Mouse (Mus musculus) heart, embryonic 11.5 days (tissue): ENCODE measurements around the gene Khdc1a. TPM values are rescaled to one million over a fixed set of nuclear protein-coding genes. Genes with fewer than 3 reads are reported as not detected.

Source experiments
- ATAC-seq: fragments of 200-750 bp; cut with Nextera tagmentation; replicated peaks from 2 replicates; pipeline ENCODE4 v1.8.0; 2017; ENCODE audit warnings: moderate library complexity; ENCODE audit not compliant: insufficient number of reproducible peaks, low FRiP score, low TSS enrichment
- H3K27ac ChIP-seq: fragments of 300-500 bp; sonication (generic); 2 replicates; pipeline ENCODE4 v1.5.1; 2014; ENCODE audit warnings: mild to moderate bottlenecking, low read depth, low read length
- H3K27me3 ChIP-seq: fragments of 300-500 bp; sonication (generic); 2 replicates; pipeline ENCODE4 v1.6.1; 2014; ENCODE audit warnings: mild to moderate bottlenecking, low read length, mixed read lengths; ENCODE audit not compliant: control insufficient read depth, insufficient read depth
- H3K36me3 ChIP-seq: fragments of 300-500 bp; sonication (generic); 2 replicates; pipeline ENCODE4 v1.6.1; 2014; ENCODE audit warnings: mild to moderate bottlenecking, low read length, moderate library complexity, mixed read lengths; ENCODE audit not compliant: control insufficient read depth, insufficient read depth
- H3K4me1 ChIP-seq: fragments of 300-500 bp; sonication (generic); 2 replicates; pipeline ENCODE4 v1.6.1; 2014; ENCODE audit warnings: low read length; ENCODE audit not compliant: control insufficient read depth, insufficient read depth
- H3K4me2 ChIP-seq: fragments of 300-500 bp; sonication (generic); 2 replicates; pipeline ENCODE4 v1.6.1; 2014; ENCODE audit warnings: mild to moderate bottlenecking, moderate library complexity
- H3K4me3 ChIP-seq: fragments of 300-500 bp; sonication (generic); 2 replicates; pipeline ENCODE4 v1.5.1; 2014; ENCODE audit warnings: low read depth, low read length
- H3K9ac ChIP-seq: fragments of 300-500 bp; sonication (generic); 2 replicates; pipeline ENCODE4 v1.6.1; 2014; ENCODE audit warnings: mild to moderate bottlenecking, low read depth, low read length, moderate library complexity
- H3K9me3 ChIP-seq: fragments of 300-500 bp; sonication (generic); replicated peaks from 2 replicates; pipeline ENCODE4 v1.6.1; 2016; ENCODE audit warnings: low read length; ENCODE audit not compliant: control insufficient read depth
- WGBS: fragments of 180-500 bp; shearing (Covaris S2); extraction: QIAGEN DNeasy Blood & Tissue Kit; methylation state at CpG from one replicate; pipeline ENCODE4 v1.1.7; 2014; ENCODE audit not compliant: insufficient replicate concordance; 5-methylcytosine and 5-hydroxymethylcytosine counted together
- polyA plus RNA-seq: library from polyadenylated mRNA; unstranded; fragments of >200 nt; fragmentation: Nextera tagmentation; extraction: Ambion mirVana; gene quantifications from 2 replicates; pipeline ENCODE4 v1.2.1, GENCODE M21; 2014

The Khdc1a gene
- not detected in 2 replicates for polyA plus RNA-seq

- Histone ChIP-seq H3K27ac (no peak within 1 kb of the TSS), H3K4me2 (no peak within 1 kb of the TSS), H3K36me3 (no peaks in the 10 kb centered on the region), H3K9ac (no peak within 1 kb of the TSS), H3K9me3 (no peaks in the 10 kb centered on the region), H3K27me3 (no peaks in the 10 kb centered on the region), H3K4me1 (no peaks in the 10 kb centered on the region), H3K4me3 (no peak within 1 kb of the TSS)
- no peak for ATAC-seq
- 66% methylated on average over 2 of the region's 2 CpGs for WGBS
Observed at GRCm38 (mm10) chr1:21349341-21349740, at the start of gene Khdc1a. TSS of gene Khdc1a (plus strand) at chr1:21349641.

GRCm38 (mm10) chr1:21299826-21300225 lies 49.6 kb upstream of the Khdc1a start:
- Histone ChIP-seq H3K4me2 (no peak overlapping the region), H3K9me3 (no peaks in the 10 kb centered on the region), H3K4me3 (no peak overlapping the region), H3K9ac (no peak overlapping the region), H3K4me1 (no peaks in the 10 kb centered on the region), H3K36me3 (no peaks in the 10 kb centered on the region), H3K27me3 (no peaks in the 10 kb centered on the region), H3K27ac (no peak overlapping the region)
- ATAC-seq = no peak
- WGBS = 54% methylated on average over 3 of the region's 3 CpGs

GRCm38 (mm10) chr1:21301686-21302085 lies 47.8 kb upstream of the Khdc1a start:
- Histone ChIP-seq H3K9me3 (no peaks in the 10 kb centered on the region), H3K4me2 (no peak overlapping the region), H3K27me3 (no peaks in the 10 kb centered on the region), H3K27ac (no peak overlapping the region), H3K9ac (no peak overlapping the region), H3K36me3 (no peaks in the 10 kb centered on the region), H3K4me1 (no peaks in the 10 kb centered on the region), H3K4me3 (no peak overlapping the region)
- 65% methylated on average over 3 of the region's 3 CpGs for WGBS
- ATAC-seq = no peak

- H3K4me1 ChIP-seq = no peaks in the 10 kb centered on the region
- H3K27me3 ChIP-seq = no peaks in the 10 kb centered on the region
- H3K9ac ChIP-seq = no peak overlapping the region
- WGBS = 69% methylated on average over 3 of the region's 3 CpGs
- no peaks in the 10 kb centered on the region for H3K9me3 ChIP-seq
- no peak overlapping the region for H3K27ac ChIP-seq
- H3K4me3 ChIP-seq = no peak overlapping the region
- no peaks in the 10 kb centered on the region for H3K36me3 ChIP-seq
- no peak for ATAC-seq
- no peak overlapping the region for H3K4me2 ChIP-seq
Observed at GRCm38 (mm10) chr1:21304174-21304573, 45.3 kb upstream of the Khdc1a start.

GRCm38 (mm10) chr1:21304646-21305045 lies 44.8 kb upstream of the Khdc1a start:
- 84% methylated on average over 4 of the region's 4 CpGs for WGBS
- no peak overlapping the region for H3K9ac ChIP-seq
- H3K4me1 ChIP-seq = no peaks in the 10 kb centered on the region
- H3K27me3 ChIP-seq = no peaks in the 10 kb centered on the region
- H3K9me3 ChIP-seq = no peaks in the 10 kb centered on the region
- ATAC-seq = no peak
- H3K27ac ChIP-seq = no peak overlapping the region
- H3K36me3 ChIP-seq = no peaks in the 10 kb centered on the region
- H3K4me2 ChIP-seq = no peak overlapping the region
- no peak overlapping the region for H3K4me3 ChIP-seq

GRCm38 (mm10) chr1:21305443-21305842 lies 44.0 kb upstream of the Khdc1a start:
- 91% methylated on average over 3 of the region's 3 CpGs for WGBS
- no peak overlapping the region for H3K4me3 ChIP-seq
- H3K4me1 ChIP-seq = no peaks in the 10 kb centered on the region
- H3K27ac ChIP-seq = no peak overlapping the region
- no peaks in the 10 kb centered on the region for H3K36me3 ChIP-seq
- H3K4me2 ChIP-seq = no peak overlapping the region
- no peaks in the 10 kb centered on the region for H3K9me3 ChIP-seq
- no peaks in the 10 kb centered on the region for H3K27me3 ChIP-seq
- ATAC-seq = no peak
- no peak overlapping the region for H3K9ac ChIP-seq

- Histone ChIP-seq H3K36me3 (no peaks in the 10 kb centered on the region), H3K4me3 (no peak overlapping the region), H3K9ac (no peak overlapping the region), H3K27me3 (no peaks in the 10 kb centered on the region), H3K9me3 (no peaks in the 10 kb centered on the region), H3K4me2 (no peak overlapping the region), H3K27ac (no peak overlapping the region), H3K4me1 (no peaks in the 10 kb centered on the region)
- 77% methylated on average over 2 of the region's 2 CpGs for WGBS
- ATAC-seq = no peak
Observed at GRCm38 (mm10) chr1:21314336-21314735, 35.1 kb upstream of the Khdc1a start.

- H3K9me3 ChIP-seq = no peaks in the 10 kb centered on the region
- no peak overlapping the region for H3K9ac ChIP-seq
- H3K27ac ChIP-seq = no peak overlapping the region
- no peak overlapping the region for H3K4me3 ChIP-seq
- 87% methylated on average over 2 of the region's 2 CpGs for WGBS
- no peak for ATAC-seq
- H3K4me2 ChIP-seq = no peak overlapping the region
- no peaks in the 10 kb centered on the region for H3K4me1 ChIP-seq
- H3K36me3 ChIP-seq = no peaks in the 10 kb centered on the region
- H3K27me3 ChIP-seq = no peaks in the 10 kb centered on the region
Observed at GRCm38 (mm10) chr1:21315756-21316155, 33.7 kb upstream of the Khdc1a start.

- Histone ChIP-seq H3K9me3 (no peaks in the 10 kb centered on the region), H3K4me3 (no peak overlapping the region), H3K4me2 (no peak overlapping the region), H3K27me3 (no peaks in the 10 kb centered on the region), H3K27ac (no peak overlapping the region), H3K9ac (no peak overlapping the region), H3K4me1 (no peaks in the 10 kb centered on the region), H3K36me3 (no peaks in the 10 kb centered on the region)
- WGBS = 66% methylated on average over 2 of the region's 2 CpGs
- ATAC-seq = no peak
Observed at GRCm38 (mm10) chr1:21316305-21316704, 33.1 kb upstream of the Khdc1a start.
